Mouse (Mus musculus) midbrain, postnatal 0 days (tissue): ENCODE measurements at regions not wholly inside any gene's neighbourhood (a gene's known extent, or its start where the extent isn't known, plus 50 kb on each side); places are given as distances from the start of the nearest gene placed in this dataset.

Experiments used
- ATAC-seq: fragments of 200-750 bp; cut with Nextera tagmentation; 2 replicates; pipeline ENCODE4 v1.8.0; 2017; ENCODE audit warnings: moderate number of reproducible peaks, mild to moderate bottlenecking, moderate TSS enrichment, moderate library complexity; ENCODE audit not compliant: low FRiP score
- DNase-seq: peaks from one replicate; pipeline ENCODE4 v3.0.0-alpha.2; 2015; ENCODE audit warnings: low spot score
- H3K27ac ChIP-seq: fragments of 300-500 bp; sonication (generic); 2 replicates; pipeline ENCODE4 v1.5.1; 2014; ENCODE audit warnings: low read depth, mild to moderate bottlenecking, low read length, mixed read lengths
- H3K27me3 ChIP-seq: fragments of 300-500 bp; sonication (generic); 2 replicates; pipeline ENCODE4 v1.6.1; 2014; ENCODE audit warnings: low read length, control low read depth, mixed read lengths; ENCODE audit not compliant: insufficient read depth
- H3K36me3 ChIP-seq: fragments of 300-500 bp; sonication (generic); 2 replicates; pipeline ENCODE4 v1.6.1; 2014; ENCODE audit warnings: low read length, control low read depth, mixed read lengths; ENCODE audit not compliant: insufficient read depth
- H3K4me1 ChIP-seq: fragments of 300-500 bp; sonication (generic); 2 replicates; pipeline ENCODE4 v1.6.1; 2014; ENCODE audit warnings: mild to moderate bottlenecking, control low read depth, antibody characterized with exemption, low read length, mixed read lengths; ENCODE audit not compliant: insufficient read depth
- H3K4me2 ChIP-seq: fragments of 300-500 bp; sonication (generic); 2 replicates; pipeline ENCODE4 v1.6.1; 2014; ENCODE audit warnings: low read depth, mild to moderate bottlenecking, low read length, mixed read lengths; ENCODE audit not compliant: poor library complexity, severe bottlenecking
- H3K4me3 ChIP-seq: fragments of 300-500 bp; sonication (generic); 2 replicates; pipeline ENCODE4 v1.5.1; 2014; ENCODE audit warnings: low read depth, mild to moderate bottlenecking, low read length, moderate library complexity
- H3K9ac ChIP-seq: fragments of 300-500 bp; sonication (generic); replicated peaks from 2 replicates; pipeline ENCODE4 v1.6.1; 2014; ENCODE audit warnings: mild to moderate bottlenecking, low read length, moderate library complexity, mixed read lengths; ENCODE audit not compliant: poor library complexity, severe bottlenecking
- H3K9me3 ChIP-seq: fragments of 300-500 bp; sonication (generic); 2 replicates; pipeline ENCODE4 v1.6.1; 2016; ENCODE audit warnings: low read length, control low read depth
- CTCF ChIP-seq: IDR thresholded peaks from 2 replicates; pipeline ENCODE4 v1.5.1; 2016; ENCODE audit warnings: antibody characterized with exemption, mild to moderate bottlenecking
- WGBS: fragments of 180-500 bp; shearing (Covaris S2); extraction: QIAGEN DNeasy Blood & Tissue Kit; methylation state at CpG from one replicate; pipeline ENCODE4 v1.1.7; 2014; 5-methylcytosine and 5-hydroxymethylcytosine counted together

DNA sequence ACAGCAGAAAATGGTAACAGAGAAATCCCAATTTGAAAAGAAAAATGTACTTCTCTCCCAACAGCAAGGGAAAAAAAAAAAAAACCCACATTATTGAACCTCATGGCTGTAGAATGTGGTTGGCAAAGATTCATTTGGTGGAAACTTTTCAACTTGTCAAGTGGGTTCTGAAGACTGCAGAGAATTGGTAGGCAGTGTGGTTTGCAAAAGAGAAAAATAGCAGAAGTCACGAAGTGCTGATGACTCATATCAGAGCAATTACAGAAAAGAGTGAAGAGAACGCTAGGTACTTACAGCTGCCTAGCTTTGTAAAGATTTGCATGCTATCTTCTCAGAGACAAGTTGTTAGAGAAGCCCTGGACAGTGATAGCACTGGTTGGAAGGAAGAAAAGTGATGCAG lies 1211.6 kb downstream of the Galc start:
- no peaks in the 10 kb centered on the region for H3K4me1 ChIP-seq
- H3K9me3 ChIP-seq, result 0 out of 2 replicates have a peak, but pooled peaks cover 2% of the 10 kb centered on the region
- ATAC-seq, result no peak
- no peaks in the 10 kb centered on the region for H3K27me3 ChIP-seq
- H3K27ac ChIP-seq, result no peak overlapping the region
- H3K36me3 ChIP-seq, result no peaks in the 10 kb centered on the region
- no peak for TF ChIP-seq CTCF
- H3K4me2 ChIP-seq, result no peak overlapping the region
- no peak for DNase-seq
- no peak overlapping the region for H3K9ac ChIP-seq
- H3K4me3 ChIP-seq, result no peak overlapping the region
- WGBS, result 80% methylated on average over 2 of the region's 2 CpGs
